Mouse (Mus musculus) embryonic facial prominence, embryonic 11.5 days (tissue): ENCODE measurements at regions not wholly inside any gene's neighbourhood (a gene's known extent, or its start where the extent isn't known, plus 50 kb on each side); places are given as distances from the start of the nearest gene placed in this dataset.
"Not testable (repeated sequence)": the region's sequence is repeated elsewhere in the genome, so short reads cannot be mapped to it uniquely, and the experiment has no call there.

Experiments
- ATAC-seq: fragments of 200-750 bp; cut with Nextera tagmentation; replicated peaks from 2 replicates; pipeline ENCODE4 v1.8.0; 2017; ENCODE audit warnings: low read depth; ENCODE audit not compliant: insufficient number of reproducible peaks, low FRiP score, low TSS enrichment
- DNase-seq: peaks from one replicate; pipeline ENCODE4 v3.0.0-alpha.2; 2015; ENCODE audit warnings: low spot score
- H3K27ac ChIP-seq: fragments of 300-500 bp; sonication (generic); replicated peaks from 2 replicates; pipeline ENCODE4 v1.5.1; 2014; ENCODE audit warnings: mild to moderate bottlenecking, low read depth, low read length, control low read depth
- H3K27me3 ChIP-seq: fragments of 300-500 bp; sonication (generic); 2 replicates; pipeline ENCODE4 v1.6.1; 2014; ENCODE audit warnings: mild to moderate bottlenecking, low read length, moderate library complexity, mixed read lengths; ENCODE audit not compliant: control insufficient read depth, insufficient read depth
- H3K36me3 ChIP-seq: fragments of 300-500 bp; sonication (generic); replicated peaks from 2 replicates; pipeline ENCODE4 v1.6.1; 2014; ENCODE audit warnings: low read depth, mild to moderate bottlenecking, low read length, moderate library complexity, mixed read lengths; ENCODE audit not compliant: control insufficient read depth, insufficient read depth
- H3K4me1 ChIP-seq: fragments of 300-500 bp; sonication (generic); 2 replicates; pipeline ENCODE4 v1.6.1; 2014; ENCODE audit warnings: low read length, mixed read lengths; ENCODE audit not compliant: control insufficient read depth, insufficient read depth
- H3K4me2 ChIP-seq: fragments of 300-500 bp; sonication (generic); 2 replicates; pipeline ENCODE4 v1.6.1; 2014; ENCODE audit warnings: low read depth, mild to moderate bottlenecking, control low read depth, low read length, moderate library complexity
- H3K4me3 ChIP-seq: fragments of 300-500 bp; sonication (generic); 2 replicates; pipeline ENCODE4 v1.5.1; 2014; ENCODE audit warnings: low read depth, low read length, control low read depth
- H3K9ac ChIP-seq: fragments of 300-500 bp; sonication (generic); replicated peaks from 2 replicates; pipeline ENCODE4 v1.6.1; 2014; ENCODE audit warnings: mild to moderate bottlenecking, control low read depth, low read length
- H3K9me3 ChIP-seq: fragments of 300-500 bp; sonication (generic); replicated peaks from 2 replicates; pipeline ENCODE4 v1.6.1; 2016; ENCODE audit warnings: mild to moderate bottlenecking, low read length, inconsistent platforms, mixed read lengths; ENCODE audit not compliant: control insufficient read depth
- WGBS: fragments of 180-500 bp; shearing (Covaris S2); extraction: QIAGEN DNeasy Blood & Tissue Kit; methylation state at CpG from one replicate; pipeline ENCODE4 v1.1.7; 2014; 5-methylcytosine and 5-hydroxymethylcytosine counted together

- no peak for ATAC-seq
- no peaks in the 10 kb centered on the region for H3K4me1 ChIP-seq
- DNase-seq, result no peak
- H3K9ac ChIP-seq, result no peak overlapping the region
- H3K4me3 ChIP-seq, result no peak overlapping the region
- WGBS, result 88% methylated on average over 3 of the region's 3 CpGs
- no peaks in the 10 kb centered on the region for H3K36me3 ChIP-seq
- no peak overlapping the region for H3K4me2 ChIP-seq
- H3K27me3 ChIP-seq, result no peaks in the 10 kb centered on the region
- no peaks in the 10 kb centered on the region for H3K9me3 ChIP-seq
- H3K27ac ChIP-seq, result no peak overlapping the region
Measured at GRCm38 (mm10) chr9:27521181-27521580, 124.6 kb downstream of the Spata19 start.

GRCm38 (mm10) chr9:27526681-27527080 lies 130.1 kb downstream of the Spata19 start:
- Histone ChIP-seq H3K4me3 (no peak overlapping the region), H3K27me3 (no peaks in the 10 kb centered on the region), H3K36me3 (no peaks in the 10 kb centered on the region), H3K9me3 (no peaks in the 10 kb centered on the region), H3K27ac (no peak overlapping the region), H3K9ac (no peak overlapping the region), H3K4me2 (no peak overlapping the region), H3K4me1 (no peaks in the 10 kb centered on the region)
- 78% methylated on average over 3 of the region's 3 CpGs for WGBS
- no peak for ATAC-seq
- DNase-seq, result no peak

GRCm38 (mm10) chr9:27538480-27538879 lies 141.9 kb downstream of the Spata19 start:
- no peaks in the 10 kb centered on the region for H3K27me3 ChIP-seq
- no peak overlapping the region for H3K9ac ChIP-seq
- no peak overlapping the region for H3K27ac ChIP-seq
- DNase-seq, result no peak
- H3K9me3 ChIP-seq, result no peaks in the 10 kb centered on the region
- no peaks in the 10 kb centered on the region for H3K36me3 ChIP-seq
- ATAC-seq, result no peak
- H3K4me3 ChIP-seq, result no peak overlapping the region
- 41% methylated on average over 5 of the region's 5 CpGs for WGBS
- no peaks in the 10 kb centered on the region for H3K4me1 ChIP-seq
- H3K4me2 ChIP-seq, result no peak overlapping the region

- no peaks in the 10 kb centered on the region for H3K27me3 ChIP-seq
- no peaks in the 10 kb centered on the region for H3K9me3 ChIP-seq
- no peak for DNase-seq
- H3K4me3 ChIP-seq, result no peak overlapping the region
- H3K4me1 ChIP-seq, result no peaks in the 10 kb centered on the region
- no peak overlapping the region for H3K9ac ChIP-seq
- H3K27ac ChIP-seq, result no peak overlapping the region
- H3K4me2 ChIP-seq, result no peak overlapping the region
- WGBS, result 75% methylated on average over 2 of the region's 2 CpGs
- ATAC-seq, result no peak
- H3K36me3 ChIP-seq, result no peaks in the 10 kb centered on the region
Measured at GRCm38 (mm10) chr9:27541585-27542151, 145.1 kb downstream of the Spata19 start.

GRCm38 (mm10) chr9:27554697-27555096 lies 158.1 kb downstream of the Spata19 start:
- H3K4me1 ChIP-seq, H3K4me2 ChIP-seq, H3K9ac ChIP-seq, H3K27ac ChIP-seq, H3K36me3 ChIP-seq, ATAC-seq, H3K9me3 ChIP-seq, DNase-seq, H3K4me3 ChIP-seq, H3K27me3 ChIP-seq: not testable (repeated sequence)

GRCm38 (mm10) chr9:27556315-27557225 lies 160.0 kb downstream of the Spata19 start:
- DNase-seq (peak; percentile 46), ATAC-seq (no peak)
- WGBS, result 18% methylated on average over 6 of the region's 6 CpGs
- Histone ChIP-seq H3K36me3 (no peaks in the 10 kb centered on the region), H3K27ac (no peak overlapping the region), H3K27me3 (no peaks in the 10 kb centered on the region), H3K4me2 (no peak overlapping the region), H3K9ac (no peak overlapping the region), H3K9me3 (no peaks in the 10 kb centered on the region), H3K4me1 (no peaks in the 10 kb centered on the region; the same call in 1 of the 2 replicates), H3K4me3 (no peak overlapping the region)

- H3K4me2 ChIP-seq, result no peak overlapping the region
- no peak overlapping the region for H3K4me3 ChIP-seq
- 75% methylated on average over 1 of the region's 1 CpGs for WGBS
- DNase-seq (no peak), ATAC-seq (no peak)
- H3K36me3 ChIP-seq, result no peaks in the 10 kb centered on the region
- H3K27me3 ChIP-seq, result no peaks in the 10 kb centered on the region
- H3K4me1 ChIP-seq, result no peaks in the 10 kb centered on the region; the same call in 1 of the 2 replicates
- H3K9ac ChIP-seq, result no peak overlapping the region
- H3K9me3 ChIP-seq, result no peaks in the 10 kb centered on the region
- no peak overlapping the region for H3K27ac ChIP-seq
Measured at GRCm38 (mm10) chr9:27557886-27558285, 161.3 kb downstream of the Spata19 start.

- Histone ChIP-seq H3K36me3 (no peaks in the 10 kb centered on the region), H3K9me3 (no peaks in the 10 kb centered on the region), H3K4me2 (no peak overlapping the region), H3K9ac (no peak overlapping the region), H3K27me3 (no peaks in the 10 kb centered on the region), H3K27ac (no peak overlapping the region), H3K4me3 (no peak overlapping the region), H3K4me1 (no peaks in the 10 kb centered on the region; the same call in 1 of the 2 replicates)
- no peak for DNase-seq
- ATAC-seq, result no peak
- WGBS, result 74% methylated on average over 3 of the region's 3 CpGs
Measured at GRCm38 (mm10) chr9:27558286-27558685, 161.7 kb downstream of the Spata19 start.
